Comparison of ENCODE assay signal across 21 mouse cellular contexts in genomic region chr12:79041436-79041835, GRCm38 (mm10). TPM values are rescaled to one million over a fixed set of nuclear protein-coding genes. Genes with fewer than 3 reads are reported as not detected.
DNase-seq lines count a peak whose midpoint lies in the region; ATAC-seq and TF ChIP-seq lines count a peak whose summit lies in the region.
"Had no signal": no experiment of that assay in that cellular context is flagged by ENCODE, and none has a peak within 500 bp of the region (broad histone marks: within the 10 kb centered on the region; RNA-seq: fewer than 3 reads in every experiment).

No protein-coding gene starts in this region.

- peaks cover 5 to 12% of the 10 kb centered on the region in 2 experiments for H3K4me1 ChIP-seq in MEL (ENCODE audit: control insufficient read depth in 1 of 2, insufficient read depth in 2 of 2, low read length in 2 of 2)
- H3K4me1 ChIP-seq in intestine, embryonic 16.5 days (ENCODE audit: control insufficient read depth, insufficient read depth, low read length): 0 out of 2 replicates have a peak, but pooled peaks cover 4% of the 10 kb centered on the region
- H3K4me1 ChIP-seq in stomach, embryonic 14.5 days (ENCODE audit: control insufficient read depth, insufficient read depth, low read length): no peaks in the 10 kb centered on the region
- H3K4me1 ChIP-seq in hindbrain, embryonic 13.5 days (replicated peaks): no peaks in the 10 kb centered on the region
- H3K4me1 ChIP-seq: hindbrain, embryonic 10.5 days; kidney, embryonic 15.5 days; lung, embryonic 15.5 days had no signal

- no peak for TF ChIP-seq CTCF in MEL (IDR thresholded peaks at IDR 0.05 in 2 of 3, conservative IDR thresholded peaks at IDR 0.05 in 1 of 3; ENCODE audit: control insufficient read depth in 1 of 3, insufficient read depth in 1 of 3, low read depth in 2 of 3, low read length in 3 of 3, poor library complexity in 1 of 3, severe bottlenecking in 1 of 3)

- no peak overlapping the region for H3K4me3 ChIP-seq in MEL (ENCODE audit: control insufficient read depth in 1 of 2, insufficient read depth in 1 of 2, low read depth in 2 of 2, low read length in 2 of 2)
- H3K4me3 ChIP-seq in intestine, embryonic 16.5 days (ENCODE audit: low read length): no peak overlapping the region
- no peak overlapping the region for H3K4me3 ChIP-seq in stomach, embryonic 14.5 days (ENCODE audit: low read depth, low read length)
- no peak overlapping the region for H3K4me3 ChIP-seq in hindbrain, embryonic 13.5 days
- H3K4me3 ChIP-seq: heart, embryonic 10.5 days; hindbrain, embryonic 10.5 days; kidney, embryonic 15.5 days; limb, embryonic 12.5 days; liver, embryonic 13.5 days; lung, embryonic 15.5 days had no signal

- 0 out of 4 replicates have a peak, but pooled peaks cover 0 to 2% of the 10 kb centered on the region in 2 experiments for H3K27me3 ChIP-seq in MEL (ENCODE audit: control insufficient read depth in 1 of 2, insufficient read depth in 2 of 2, low read length in 2 of 2)
- H3K27me3 ChIP-seq in intestine, embryonic 16.5 days (replicated peaks; ENCODE audit: control insufficient read depth, insufficient read depth, low read length): no peaks in the 10 kb centered on the region
- no peaks in the 10 kb centered on the region for H3K27me3 ChIP-seq in stomach, embryonic 14.5 days (ENCODE audit: control insufficient read depth, insufficient read depth, low read length)
- H3K27me3 ChIP-seq in hindbrain, embryonic 13.5 days: no peaks in the 10 kb centered on the region
- H3K27me3 ChIP-seq: kidney, embryonic 15.5 days; limb, embryonic 12.5 days; liver, embryonic 13.5 days; lung, embryonic 15.5 days had no signal

- no peak overlapping the region for H3K4me2 ChIP-seq in intestine, embryonic 16.5 days (ENCODE audit: low read depth, low read length)
- H3K4me2 ChIP-seq in stomach, embryonic 14.5 days (replicated peaks; ENCODE audit: low read depth, low read length): no peak overlapping the region
- no peak overlapping the region for H3K4me2 ChIP-seq in hindbrain, embryonic 13.5 days
- H3K4me2 ChIP-seq: kidney, embryonic 15.5 days; limb, embryonic 12.5 days; liver, embryonic 13.5 days; lung, embryonic 15.5 days had no signal

- H3K9ac ChIP-seq in MEL (ENCODE audit: control insufficient read depth, low read depth, low read length, poor library complexity, severe bottlenecking): no peak overlapping the region
- no peak overlapping the region for H3K9ac ChIP-seq in intestine, embryonic 16.5 days (ENCODE audit: low read depth, low read length)
- H3K9ac ChIP-seq in stomach, embryonic 14.5 days (replicated peaks; ENCODE audit: low read depth, low read length): no peak overlapping the region
- no peak overlapping the region for H3K9ac ChIP-seq in hindbrain, embryonic 13.5 days
- H3K9ac ChIP-seq: kidney, embryonic 15.5 days; limb, embryonic 12.5 days; liver, embryonic 13.5 days; lung, embryonic 15.5 days had no signal

- no peaks in the 10 kb centered on the region for H3K9me3 ChIP-seq in MEL (replicated peaks; ENCODE audit: insufficient read depth, low read length)
- H3K9me3 ChIP-seq in intestine, embryonic 16.5 days (ENCODE audit: control insufficient read depth, low read length): no peaks in the 10 kb centered on the region
- no peaks in the 10 kb centered on the region for H3K9me3 ChIP-seq in stomach, embryonic 14.5 days (ENCODE audit: control insufficient read depth, low read depth, low read length)
- no peaks in the 10 kb centered on the region for H3K9me3 ChIP-seq in hindbrain, embryonic 13.5 days
- H3K9me3 ChIP-seq: G1E; heart, embryonic 10.5 days; hindbrain, embryonic 10.5 days; kidney, embryonic 15.5 days; liver, embryonic 13.5 days; lung, embryonic 15.5 days had no signal

- no peak overlapping the region for H3K27ac ChIP-seq in MEL (ENCODE audit: control insufficient read depth, low read depth, low read length)
- H3K27ac ChIP-seq in intestine, embryonic 16.5 days (ENCODE audit: low read length): peak overlapping the region; percentile 86
- H3K27ac ChIP-seq in stomach, embryonic 14.5 days (ENCODE audit: low read length): no peak overlapping the region
- no peak overlapping the region for H3K27ac ChIP-seq in hindbrain, embryonic 13.5 days
- H3K27ac ChIP-seq: heart, embryonic 10.5 days; hindbrain, embryonic 10.5 days; kidney, embryonic 15.5 days; limb, embryonic 12.5 days; liver, embryonic 13.5 days; lung, embryonic 15.5 days had no signal

- ATAC-seq in intestine, embryonic 16.5 days: peak; percentile 94
- ATAC-seq in stomach, embryonic 14.5 days (ENCODE audit: insufficient number of reproducible peaks, insufficient read depth, low FRiP score, low read depth): peak; percentile 49; the same call in 1 of the 2 replicates
- ATAC-seq in hindbrain, embryonic 13.5 days (ENCODE audit: low FRiP score): no peak
- ATAC-seq: midbrain, embryonic 16.5 days had no signal

- H3K36me3 ChIP-seq in MEL (ENCODE audit: control insufficient read depth in 1 of 2, insufficient read depth in 2 of 2, low read length in 2 of 2): peaks cover 0 to 7% of the 10 kb centered on the region in 2 experiments; a peak in 2 of 4 replicates
- peaks cover 9% of the 10 kb centered on the region for H3K36me3 ChIP-seq in intestine, embryonic 16.5 days (ENCODE audit: control insufficient read depth, insufficient read depth, low read length)
- H3K36me3 ChIP-seq in stomach, embryonic 14.5 days (ENCODE audit: control insufficient read depth, insufficient read depth, low read length): no peaks in the 10 kb centered on the region
- peaks cover 29% of the 10 kb centered on the region for H3K36me3 ChIP-seq in hindbrain, embryonic 13.5 days
- H3K36me3 ChIP-seq: G1E; liver, embryonic 13.5 days; lung, embryonic 15.5 days had no signal

- no peak for TF ChIP-seq RAD21 in MEL (IDR thresholded peaks at IDR 0.05; ENCODE audit: low read depth, low read length)

- no peaks in the 10 kb centered on the region for H3K79me2 ChIP-seq in MEL (ENCODE audit: control insufficient read depth, insufficient read depth, low read length, poor library complexity)

- TF ChIP-seq POLR2A in MEL (IDR thresholded peaks at IDR 0.05; ENCODE audit: control insufficient read depth in 1 of 2, insufficient read depth in 1 of 2, low read depth in 1 of 2, low read length in 2 of 2, poor library complexity in 1 of 2): no peak

- TF ChIP-seq EP300 in MEL (IDR thresholded peaks at IDR 0.05; ENCODE audit: low read depth in 1 of 2, low read length in 2 of 2): peak in 1 of 2 experiments; percentile 30; a peak in 2 of 4 replicates

- DNase-seq in ES-CJ7 (ENCODE audit: low read depth, low spot score) (peak; percentile 57), MEL (ENCODE audit: low read depth, low spot score) (peak; percentile 26)
- DNase-seq in ovary, postnatal 10 days (ENCODE audit: low spot score): no peak
- DNase-seq in heart, adult 9 months (ENCODE audit: low spot score in 2 of 2): no peak
- DNase-seq: adrenal gland, adult 2 months; cerebellum, adult 8-10 months; gastrocnemius, postnatal 14 days; kidney, postnatal 4 days; liver, embryonic 13.5 days; right cerebral cortex, postnatal 4 days; thymus, adult 2 months had no signal

TF ChIP-seq in MEL, 35 proteins besides CTCF, POLR2A, EP300 and RAD21:
- TF ChIP-seq ZC3H11A (IDR thresholded peaks at IDR 0.05; ENCODE audit: low read depth, low read length): no peak
- TF ChIP-seq CHD1 (IDR thresholded peaks at IDR 0.05; ENCODE audit: low read depth, low read length): no peak
- no peak for TF ChIP-seq RCOR1 (IDR thresholded peaks at IDR 0.05; ENCODE audit: low read depth, low read length)
- no peak for TF ChIP-seq ZKSCAN1 (IDR thresholded peaks at IDR 0.05; ENCODE audit: low read depth, low read length)
- no peak for TF ChIP-seq MYC (IDR thresholded peaks at IDR 0.05; ENCODE audit: low read depth, low read length)
- no peak for TF ChIP-seq SMC3 (IDR thresholded peaks at IDR 0.05; ENCODE audit: low read depth, low read length)
- TF ChIP-seq MYB (IDR thresholded peaks at IDR 0.05; ENCODE audit: low read depth, low read length): no peak
- no peak for TF ChIP-seq MAZ (IDR thresholded peaks at IDR 0.05; ENCODE audit: low read depth, low read length)
- TF ChIP-seq ETS1 (IDR thresholded peaks at IDR 0.05; ENCODE audit: low read depth, low read length): no peak
- TF ChIP-seq MEF2A (IDR thresholded peaks at IDR 0.05; ENCODE audit: extremely low read depth, insufficient replicate concordance, low read depth, low read length, poor library complexity, severe bottlenecking): no peak
- TF ChIP-seq MAFK (IDR thresholded peaks at IDR 0.05; ENCODE audit: borderline replicate concordance, low read depth, low read length): no peak
- no peak for TF ChIP-seq ZNF384 (IDR thresholded peaks at IDR 0.05; ENCODE audit: low read depth, low read length)

RNA-seq across cellular contexts. Expression of gene Plekhh1, which starts 12.5 kb away (rescaled TPM):
- total RNA-seq in MEL (2012; rRNA removed): 0.35 and 0.39 TPM in 2 replicates
- polyA plus RNA-seq in MEL (2012; ENCODE audit: insufficient read depth in 1 of 2, insufficient read length in 2 of 2, low read depth in 1 of 2, low replicate concordance in 2 of 2, missing spikeins in 1 of 2): 1 to 10 TPM in 1 of 2 experiments, not detected in 1; 2.3 TPM
- 7.5 and 9.0 TPM in 2 replicates for polyA plus RNA-seq in intestine, embryonic 16.5 days (2015; fragmentation: Nextera tagmentation; extraction: Ambion mirVana)
- 4.7 and 4.8 TPM in 2 replicates for polyA plus RNA-seq in stomach, embryonic 14.5 days (2014; fragmentation: Nextera tagmentation; extraction: Ambion mirVana)
- 2.1 and 2.5 TPM in 2 replicates for polyA plus RNA-seq in hindbrain, embryonic 13.5 days (2015; fragmentation: Nextera tagmentation; extraction: Ambion mirVana)

RNA-seq across cellular contexts. Expression of gene Tmem229b, which starts 34.0 kb away (rescaled TPM):
- total RNA-seq in MEL (2012; rRNA removed): 13.5 and 13.8 TPM in 2 replicates
- polyA plus RNA-seq in MEL (2012; ENCODE audit: insufficient read depth in 1 of 2, insufficient read length in 2 of 2, low read depth in 1 of 2, low replicate concordance in 2 of 2, missing spikeins in 1 of 2): 10 to 100 TPM in 1 of 2 experiments, not detected in 1; 20.5 TPM
- 5.1 and 5.3 TPM in 2 replicates for polyA plus RNA-seq in intestine, embryonic 16.5 days (2015; fragmentation: Nextera tagmentation; extraction: Ambion mirVana)
- 5.3 and 5.7 TPM in 2 replicates for polyA plus RNA-seq in stomach, embryonic 14.5 days (2014; fragmentation: Nextera tagmentation; extraction: Ambion mirVana)
- 44.1 and 49.8 TPM in 2 replicates for polyA plus RNA-seq in hindbrain, embryonic 13.5 days (2015; fragmentation: Nextera tagmentation; extraction: Ambion mirVana)

RNA-seq across cellular contexts. Expression of gene Pigh, which starts 48.0 kb away (rescaled TPM):
- total RNA-seq in MEL (2012; rRNA removed): 6.4 and 9.5 TPM in 2 replicates
- polyA plus RNA-seq in MEL (2012; ENCODE audit: insufficient read depth in 1 of 2, insufficient read length in 2 of 2, low read depth in 1 of 2, low replicate concordance in 2 of 2, missing spikeins in 1 of 2): 1 to 10 TPM in 1 of 2 experiments, not detected in 1; 7.2 TPM
- 26.2 and 27.6 TPM in 2 replicates for polyA plus RNA-seq in intestine, embryonic 16.5 days (2015; fragmentation: Nextera tagmentation; extraction: Ambion mirVana)
- polyA plus RNA-seq in stomach, embryonic 14.5 days (2014; fragmentation: Nextera tagmentation; extraction: Ambion mirVana): 36.0 and 37.4 TPM in 2 replicates
- polyA plus RNA-seq in hindbrain, embryonic 13.5 days (2015; fragmentation: Nextera tagmentation; extraction: Ambion mirVana): 20.6 and 22.1 TPM in 2 replicates

Comparison
In these comparisons a context has a peak if more than half of its experiments do, and no peak if none do; other contexts are left out.
1. DNase-seq: peak in ES-CJ7 (single experiment) and MEL (single experiment); none in ovary, postnatal 10 days (single experiment) and heart, adult 9 months (0 of 2).